Mouse (Mus musculus): ENCODE results near the gene B4galnt1. TPM values are rescaled to one million over a fixed set of nuclear protein-coding genes. Genes with fewer than 3 reads are reported as not detected.

Gene B4galnt1
- polyA plus RNA-seq, 1 experiment, result 196 TPM

GRCm38 (mm10) chr10:127185506-127185905 is 20.5 kb downstream of the B4galnt1 start:
- TF ChIP-seq CTCF (IDR thresholded peaks at IDR 0.05; ENCODE audit: borderline replicate concordance, control insufficient read depth, extremely low read depth, insufficient read depth, low read length, poor library complexity) (no peak), POLR2A (IDR thresholded peaks at IDR 0.05; ENCODE audit: control insufficient read depth, extremely low read depth, insufficient read depth, low read length, poor library complexity) (no peak)
- H3K4me3 ChIP-seq (ENCODE audit: control insufficient read depth, insufficient read depth, low read length), result no peak overlapping the region
- H3K36me3 ChIP-seq (ENCODE audit: control insufficient read depth, insufficient read depth, low read length), result no peaks in the 10 kb centered on the region
- no peak overlapping the region for H3K27ac ChIP-seq (ENCODE audit: control insufficient read depth, insufficient read depth, low read length)
- DNase-seq, result no peak
- 93% methylated on average over 15 of the region's 15 CpGs for WGBS
- peaks cover 14% of the 10 kb centered on the region; the same call in 1 of the 2 replicates for H3K4me1 ChIP-seq (replicated peaks; ENCODE audit: control insufficient read depth, insufficient read depth, low read length)
- peaks cover 20% of the 10 kb centered on the region for H3K27me3 ChIP-seq (ENCODE audit: control insufficient read depth, insufficient read depth, low read length)

GRCm38 (mm10) chr10:127186451-127186850 is 21.4 kb downstream of the B4galnt1 start:
- peaks cover 20% of the 10 kb centered on the region for H3K27me3 ChIP-seq (ENCODE audit: control insufficient read depth, insufficient read depth, low read length)
- TF ChIP-seq CTCF (IDR thresholded peaks at IDR 0.05; ENCODE audit: borderline replicate concordance, control insufficient read depth, extremely low read depth, insufficient read depth, low read length, poor library complexity) (no peak), POLR2A (IDR thresholded peaks at IDR 0.05; ENCODE audit: control insufficient read depth, extremely low read depth, insufficient read depth, low read length, poor library complexity) (no peak)
- peaks cover 14% of the 10 kb centered on the region; the same call in 1 of the 2 replicates for H3K4me1 ChIP-seq (replicated peaks; ENCODE audit: control insufficient read depth, insufficient read depth, low read length)
- H3K4me3 ChIP-seq (ENCODE audit: control insufficient read depth, insufficient read depth, low read length), result no peak overlapping the region
- 100% methylated on average over 1 of the region's 1 CpGs for WGBS
- no peak overlapping the region for H3K27ac ChIP-seq (ENCODE audit: control insufficient read depth, insufficient read depth, low read length)
- DNase-seq, result no peak
- H3K36me3 ChIP-seq (ENCODE audit: control insufficient read depth, insufficient read depth, low read length), result no peaks in the 10 kb centered on the region

- no peak for DNase-seq
- Histone ChIP-seq H3K4me3 (ENCODE audit: control insufficient read depth, insufficient read depth, low read length) (no peak overlapping the region), H3K27me3 (ENCODE audit: control insufficient read depth, insufficient read depth, low read length) (peaks cover 20% of the 10 kb centered on the region), H3K36me3 (ENCODE audit: control insufficient read depth, insufficient read depth, low read length) (no peaks in the 10 kb centered on the region), H3K4me1 (replicated peaks; ENCODE audit: control insufficient read depth, insufficient read depth, low read length) (peaks cover 14% of the 10 kb centered on the region; the same call in 1 of the 2 replicates), H3K27ac (ENCODE audit: control insufficient read depth, insufficient read depth, low read length) (no peak overlapping the region)
- TF ChIP-seq POLR2A (IDR thresholded peaks at IDR 0.05; ENCODE audit: control insufficient read depth, extremely low read depth, insufficient read depth, low read length, poor library complexity) (no peak), CTCF (IDR thresholded peaks at IDR 0.05; ENCODE audit: borderline replicate concordance, control insufficient read depth, extremely low read depth, insufficient read depth, low read length, poor library complexity) (no peak)
- 90% methylated on average over 10 of the region's 10 CpGs for WGBS
Observed at GRCm38 (mm10) chr10:127187371-127188078, 22.5 kb downstream of the B4galnt1 start.

- Histone ChIP-seq H3K4me1 (replicated peaks; ENCODE audit: control insufficient read depth, insufficient read depth, low read length) (peaks cover 14% of the 10 kb centered on the region; the same call in 1 of the 2 replicates), H3K36me3 (ENCODE audit: control insufficient read depth, insufficient read depth, low read length) (no peaks in the 10 kb centered on the region), H3K4me3 (ENCODE audit: control insufficient read depth, insufficient read depth, low read length) (no peak overlapping the region; the same call in 1 of the 2 replicates), H3K27ac (ENCODE audit: control insufficient read depth, insufficient read depth, low read length) (no peak overlapping the region), H3K27me3 (ENCODE audit: control insufficient read depth, insufficient read depth, low read length) (peaks cover 20% of the 10 kb centered on the region)
- no peak for DNase-seq
- no peak for TF ChIP-seq CTCF (IDR thresholded peaks at IDR 0.05; ENCODE audit: borderline replicate concordance, control insufficient read depth, extremely low read depth, insufficient read depth, low read length, poor library complexity)
- TF ChIP-seq POLR2A (IDR thresholded peaks at IDR 0.05; ENCODE audit: control insufficient read depth, extremely low read depth, insufficient read depth, low read length, poor library complexity), result no peak
- 5% methylated on average over 18 of the region's 21 CpGs for WGBS
Observed at GRCm38 (mm10) chr10:127188079-127188453, 23.0 kb downstream of the B4galnt1 start.

GRCm38 (mm10) chr10:127188465-127189115 is 23.6 kb downstream of the B4galnt1 start:
- 3% methylated on average over 46 of the region's 46 CpGs for WGBS
- peaks cover 14% of the 10 kb centered on the region; the same call in 1 of the 2 replicates for H3K4me1 ChIP-seq (replicated peaks; ENCODE audit: control insufficient read depth, insufficient read depth, low read length)
- peaks cover 20% of the 10 kb centered on the region for H3K27me3 ChIP-seq (ENCODE audit: control insufficient read depth, insufficient read depth, low read length)
- no peaks in the 10 kb centered on the region for H3K36me3 ChIP-seq (ENCODE audit: control insufficient read depth, insufficient read depth, low read length)
- no peak overlapping the region; the same call in none of the 2 replicates for H3K4me3 ChIP-seq (ENCODE audit: control insufficient read depth, insufficient read depth, low read length)
- no peak for TF ChIP-seq CTCF (IDR thresholded peaks at IDR 0.05; ENCODE audit: borderline replicate concordance, control insufficient read depth, extremely low read depth, insufficient read depth, low read length, poor library complexity)
- no peak for TF ChIP-seq POLR2A (IDR thresholded peaks at IDR 0.05; ENCODE audit: control insufficient read depth, extremely low read depth, insufficient read depth, low read length, poor library complexity)
- no peak for DNase-seq
- H3K27ac ChIP-seq (ENCODE audit: control insufficient read depth, insufficient read depth, low read length), result no peak overlapping the region

GRCm38 (mm10) chr10:127189116-127189650 is 24.2 kb downstream of the B4galnt1 start:
- Histone ChIP-seq H3K27me3 (ENCODE audit: control insufficient read depth, insufficient read depth, low read length) (peaks cover 20% of the 10 kb centered on the region), H3K4me3 (ENCODE audit: control insufficient read depth, insufficient read depth, low read length) (no peak overlapping the region), H3K36me3 (ENCODE audit: control insufficient read depth, insufficient read depth, low read length) (no peaks in the 10 kb centered on the region), H3K4me1 (replicated peaks; ENCODE audit: control insufficient read depth, insufficient read depth, low read length) (peaks cover 15% of the 10 kb centered on the region), H3K27ac (ENCODE audit: control insufficient read depth, insufficient read depth, low read length) (no peak overlapping the region)
- 3% methylated on average over 26 of the region's 26 CpGs for WGBS
- TF ChIP-seq CTCF (IDR thresholded peaks at IDR 0.05; ENCODE audit: borderline replicate concordance, control insufficient read depth, extremely low read depth, insufficient read depth, low read length, poor library complexity) (no peak), POLR2A (IDR thresholded peaks at IDR 0.05; ENCODE audit: control insufficient read depth, extremely low read depth, insufficient read depth, low read length, poor library complexity) (no peak)
- DNase-seq, result no peak

Data from thymus, adult 2 months (tissue).